Mouse (Mus musculus): ENCODE results near the gene Myo1c. TPM values are rescaled to one million over a fixed set of nuclear protein-coding genes. Genes with fewer than 3 reads are reported as not detected.

Myo1c gene
- polyA plus RNA-seq, 1 experiment from 2014 or later, result 37.4 TPM

DNA sequence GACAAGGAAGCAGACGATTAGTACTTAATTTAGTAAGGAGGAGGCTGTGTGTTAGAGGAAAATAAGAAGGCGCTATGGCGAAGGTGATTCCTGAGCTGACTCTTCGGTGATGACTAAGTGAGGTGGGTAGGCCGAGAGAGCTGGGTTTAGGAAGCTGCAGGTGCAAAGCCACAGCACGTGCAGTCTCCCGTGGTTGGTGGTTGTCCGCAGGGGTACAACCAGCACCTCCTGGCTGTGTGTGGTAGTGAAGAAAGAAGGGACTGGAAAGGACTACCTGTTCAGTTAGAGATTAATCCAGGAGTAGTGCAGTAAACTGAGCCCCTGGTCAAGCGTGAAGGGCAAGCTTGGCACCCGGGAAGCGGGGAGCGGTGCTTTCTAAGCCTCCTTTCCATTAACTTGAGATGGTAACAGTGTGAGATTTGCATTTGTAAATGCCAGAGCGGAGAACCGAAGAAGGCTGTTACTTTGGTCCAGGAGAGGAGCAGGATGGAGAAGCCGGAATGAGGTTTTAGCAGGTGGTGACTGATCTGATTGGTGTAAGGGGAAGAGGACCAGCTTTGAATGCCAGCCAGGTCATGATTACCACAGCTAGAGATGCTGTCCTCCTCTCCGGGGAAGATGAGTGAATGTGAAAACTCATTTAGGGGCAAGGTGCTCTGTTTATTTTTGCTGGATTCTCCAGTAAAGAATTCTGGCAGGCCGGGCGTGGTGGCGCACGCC is 2.1 kb downstream of the Myo1c start:
- H3K27me3 ChIP-seq (replicated peaks; ENCODE audit: control insufficient read depth, insufficient read depth, low read length), result no peaks in the 10 kb centered on the region
- DNase-seq (ENCODE audit: low spot score), result no peak
- peak overlapping the region; percentile 79 for H3K4me3 ChIP-seq (ENCODE audit: low read depth, low read length)
- no peak for ATAC-seq (replicated peaks; ENCODE audit: low FRiP score)
- H3K4me1 ChIP-seq (replicated peaks; ENCODE audit: control insufficient read depth, insufficient read depth, low read length), result peaks cover 52% of the 10 kb centered on the region
- H3K27ac ChIP-seq (ENCODE audit: low read depth, low read length), result peak overlapping the region; percentile 89
- no peaks in the 10 kb centered on the region for H3K36me3 ChIP-seq (ENCODE audit: control insufficient read depth, insufficient read depth, low read length)
- H3K9me3 ChIP-seq (ENCODE audit: control insufficient read depth, low read length), result no peaks in the 10 kb centered on the region
- peak overlapping the region; percentile 77 for H3K4me2 ChIP-seq
- 24% methylated on average over 20 of the region's 20 CpGs for WGBS
- H3K9ac ChIP-seq (ENCODE audit: low read depth, low read length), result peak overlapping the region; percentile 94

DNA sequence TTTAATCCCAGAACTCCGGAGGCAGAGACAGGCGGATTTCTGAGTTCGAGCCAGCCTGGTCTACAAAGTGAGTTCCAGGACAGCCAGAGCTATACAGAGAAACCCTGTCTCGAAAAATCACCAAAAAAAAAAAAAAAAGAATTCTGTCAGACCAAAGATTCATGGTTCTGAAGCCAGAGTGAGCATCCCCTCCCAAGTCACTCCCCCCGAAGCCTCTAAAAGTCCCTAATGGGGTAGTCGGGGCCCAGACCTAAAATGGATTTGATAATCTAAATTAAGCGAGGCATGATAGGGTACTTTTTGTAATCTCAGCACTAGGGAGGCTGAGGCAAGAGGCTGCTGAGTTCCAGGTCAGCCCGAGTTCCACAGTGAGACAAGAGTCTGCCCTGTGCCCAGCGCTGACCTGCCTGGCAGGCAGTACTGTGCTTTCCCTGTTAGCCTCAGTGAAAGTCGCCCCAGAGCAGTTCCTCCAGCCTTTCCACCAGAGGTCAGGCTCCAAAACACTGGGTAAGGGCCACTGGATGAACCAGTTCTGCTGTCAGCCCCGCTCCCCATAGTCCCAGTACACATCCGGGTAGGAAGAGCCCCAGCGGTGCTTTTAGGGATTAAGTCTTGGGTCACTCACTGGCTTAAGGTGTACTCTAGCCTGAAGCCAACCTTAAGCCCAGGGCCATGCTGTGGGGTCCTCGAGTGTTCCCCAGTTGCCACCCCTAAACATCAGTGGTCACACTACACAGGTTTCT is 2.8 kb downstream of the Myo1c start:
- Histone ChIP-seq H3K9ac (ENCODE audit: low read depth, low read length) (peak overlapping the region; percentile 44), H3K4me2 (peak overlapping the region; percentile 77), H3K4me3 (ENCODE audit: low read depth, low read length) (peak overlapping the region; percentile 79), H3K9me3 (ENCODE audit: control insufficient read depth, low read length) (no peaks in the 10 kb centered on the region), H3K36me3 (ENCODE audit: control insufficient read depth, insufficient read depth, low read length) (peaks cover 5% of the 10 kb centered on the region; the same call in 1 of the 2 replicates), H3K27ac (ENCODE audit: low read depth, low read length) (peak overlapping the region; percentile 94), H3K4me1 (replicated peaks; ENCODE audit: control insufficient read depth, insufficient read depth, low read length) (peaks cover 52% of the 10 kb centered on the region), H3K27me3 (replicated peaks; ENCODE audit: control insufficient read depth, insufficient read depth, low read length) (no peaks in the 10 kb centered on the region)
- ATAC-seq (replicated peaks; ENCODE audit: low FRiP score) (no peak), DNase-seq (ENCODE audit: low spot score) (peak; percentile 53)
- WGBS, result 23% methylated on average over 14 of the region's 14 CpGs

- H3K9me3 ChIP-seq (ENCODE audit: control insufficient read depth, low read length), result no peaks in the 10 kb centered on the region
- peak; percentile 86 for DNase-seq (ENCODE audit: low spot score)
- H3K27ac ChIP-seq (ENCODE audit: low read depth, low read length), result peak overlapping the region; percentile 94
- peak overlapping the region; percentile 76 for H3K4me3 ChIP-seq (ENCODE audit: low read depth, low read length)
- 1% methylated on average over 30 of the region's 45 CpGs for WGBS
- H3K27me3 ChIP-seq (replicated peaks; ENCODE audit: control insufficient read depth, insufficient read depth, low read length), result no peaks in the 10 kb centered on the region
- peaks cover 48% of the 10 kb centered on the region for H3K4me1 ChIP-seq (replicated peaks; ENCODE audit: control insufficient read depth, insufficient read depth, low read length)
- ATAC-seq (replicated peaks; ENCODE audit: low FRiP score), result peak; percentile 74
- H3K36me3 ChIP-seq (ENCODE audit: control insufficient read depth, insufficient read depth, low read length), result peaks cover 10% of the 10 kb centered on the region; the same call in 1 of the 2 replicates
- H3K4me2 ChIP-seq, result peak overlapping the region; percentile 77
- H3K9ac ChIP-seq (ENCODE audit: low read depth, low read length), result peak overlapping the region; percentile 44
Observed at GRCm38 (mm10) chr11:75653781-75654470, 3.6 kb downstream of the Myo1c start.

- H3K9ac ChIP-seq (ENCODE audit: low read depth, low read length), result peak overlapping the region; percentile 84
- peak overlapping the region; percentile 76 for H3K4me3 ChIP-seq (ENCODE audit: low read depth, low read length)
- DNase-seq (ENCODE audit: low spot score) (peak; percentile 58), ATAC-seq (replicated peaks; ENCODE audit: low FRiP score) (peak; percentile 70)
- peak overlapping the region; percentile 77 for H3K4me2 ChIP-seq
- peaks cover 13% of the 10 kb centered on the region; the same call in 1 of the 2 replicates for H3K36me3 ChIP-seq (ENCODE audit: control insufficient read depth, insufficient read depth, low read length)
- H3K27ac ChIP-seq (ENCODE audit: low read depth, low read length), result peak overlapping the region; percentile 94
- H3K4me1 ChIP-seq (replicated peaks; ENCODE audit: control insufficient read depth, insufficient read depth, low read length), result peaks cover 42% of the 10 kb centered on the region
- H3K27me3 ChIP-seq (replicated peaks; ENCODE audit: control insufficient read depth, insufficient read depth, low read length), result no peaks in the 10 kb centered on the region
- no peaks in the 10 kb centered on the region for H3K9me3 ChIP-seq (ENCODE audit: control insufficient read depth, low read length)
- 22% methylated on average over 25 of the region's 25 CpGs for WGBS
Observed at GRCm38 (mm10) chr11:75654471-75655390, 4.4 kb downstream of the Myo1c start.

DNA sequence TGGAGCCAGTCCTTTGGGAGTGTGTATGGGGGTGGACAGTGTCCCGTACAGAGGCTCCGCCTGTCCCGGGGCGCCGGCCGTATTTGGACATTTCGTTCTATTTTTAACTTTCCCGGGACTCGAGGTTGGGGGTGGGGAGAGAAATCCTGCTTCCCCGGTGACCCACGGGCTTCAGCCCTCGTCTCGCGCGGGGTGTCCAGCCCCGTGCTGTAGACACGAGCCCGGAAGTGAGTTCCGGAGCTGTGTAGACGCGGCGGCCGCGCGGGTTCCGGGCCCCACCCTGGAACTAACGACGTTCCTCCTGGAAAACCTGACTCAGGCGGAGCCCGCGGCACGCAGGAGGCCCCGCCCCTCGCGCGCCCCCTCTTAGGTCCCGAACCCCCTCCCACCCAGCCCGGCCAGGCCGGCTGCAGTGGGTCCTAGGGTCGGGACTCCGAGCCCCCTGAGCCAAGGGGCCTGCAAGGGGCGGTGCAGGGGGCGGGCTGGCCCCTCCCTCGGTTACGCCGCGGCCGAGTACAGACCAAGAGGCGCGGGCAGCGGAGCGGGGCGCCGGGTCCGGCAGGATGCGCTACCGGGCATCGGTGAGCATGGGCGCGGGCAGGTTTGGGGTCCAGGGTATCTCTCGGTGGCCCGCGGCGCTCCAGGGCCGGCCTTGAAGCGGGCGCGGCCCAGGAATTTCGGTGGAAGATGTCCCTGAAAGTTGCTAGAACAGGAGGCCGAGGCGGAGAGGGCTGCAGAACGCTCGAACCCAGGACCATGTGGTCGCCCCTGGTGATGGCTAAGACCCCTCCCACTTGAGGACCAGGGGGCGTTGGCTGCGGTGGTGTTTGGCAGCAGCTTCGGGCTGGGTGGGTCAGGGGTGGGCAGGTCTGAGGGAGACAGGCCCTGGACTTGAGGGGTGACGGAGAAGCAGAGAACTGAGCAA is 5.6 kb downstream of the Myo1c start:
- peak; percentile 33 for ATAC-seq (replicated peaks; ENCODE audit: low FRiP score)
- H3K4me1 ChIP-seq (replicated peaks; ENCODE audit: control insufficient read depth, insufficient read depth, low read length), result peaks cover 35% of the 10 kb centered on the region
- peak overlapping the region; percentile 76 for H3K4me3 ChIP-seq (ENCODE audit: low read depth, low read length)
- peak overlapping the region; percentile 84 for H3K9ac ChIP-seq (ENCODE audit: low read depth, low read length)
- peak overlapping the region; percentile 94 for H3K27ac ChIP-seq (ENCODE audit: low read depth, low read length)
- H3K4me2 ChIP-seq, result peak overlapping the region; percentile 77
- H3K9me3 ChIP-seq (ENCODE audit: control insufficient read depth, low read length), result no peaks in the 10 kb centered on the region
- 1% methylated on average over 78 of the region's 78 CpGs for WGBS
- H3K27me3 ChIP-seq (replicated peaks; ENCODE audit: control insufficient read depth, insufficient read depth, low read length), result no peaks in the 10 kb centered on the region
- peak; percentile 78 for DNase-seq (ENCODE audit: low spot score)
- H3K36me3 ChIP-seq (ENCODE audit: control insufficient read depth, insufficient read depth, low read length), result peaks cover 20% of the 10 kb centered on the region; the same call in 1 of the 2 replicates

DNA sequence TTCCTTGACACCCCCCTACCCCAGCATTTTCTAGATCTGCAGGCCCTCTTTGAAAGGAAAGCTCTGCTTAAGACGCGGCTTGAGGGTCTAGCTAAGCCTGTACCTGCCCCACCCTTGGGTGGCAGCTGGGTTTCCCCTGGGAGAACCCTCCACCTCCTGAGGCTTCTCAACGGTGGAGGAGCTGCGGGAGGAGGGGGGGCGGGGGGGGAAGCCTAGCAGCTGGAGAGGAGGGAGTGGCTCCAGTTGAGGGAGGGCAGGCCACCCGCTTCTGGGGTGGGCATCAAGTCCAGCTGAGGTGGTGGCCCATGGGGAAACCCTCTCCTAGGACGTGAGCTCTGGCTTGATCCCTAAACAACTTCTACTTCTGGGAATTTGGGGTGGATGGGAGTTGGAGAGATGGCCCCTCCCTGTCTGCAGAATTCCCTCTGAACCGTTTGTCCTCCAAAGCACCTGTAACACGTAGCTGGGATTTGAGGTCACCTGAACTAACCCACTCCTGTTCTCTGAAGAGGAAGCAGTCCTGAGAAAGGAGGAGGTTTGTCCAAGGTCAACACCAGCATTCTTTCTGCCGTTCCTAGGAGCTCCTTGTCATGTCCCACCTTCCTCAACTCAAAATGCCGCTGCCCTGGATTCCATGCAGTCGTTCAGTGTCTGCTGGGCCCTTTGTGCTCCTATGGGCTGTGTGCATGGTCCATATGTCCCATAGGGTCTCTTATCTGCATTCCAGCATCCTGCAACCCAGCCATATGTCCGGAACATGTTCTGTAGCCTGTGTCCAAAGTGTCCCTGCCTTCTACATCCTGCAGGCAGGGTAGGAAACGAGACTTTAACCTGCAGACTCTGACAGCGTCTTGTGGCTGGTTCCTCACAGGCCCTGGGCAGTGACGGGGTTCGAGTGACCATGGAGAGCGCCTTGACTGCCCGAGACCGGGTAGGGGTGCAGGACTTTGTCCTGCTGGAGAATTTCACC is 6.6 kb downstream of the Myo1c start:
- Histone ChIP-seq H3K4me1 (replicated peaks; ENCODE audit: control insufficient read depth, insufficient read depth, low read length) (peaks cover 38% of the 10 kb centered on the region), H3K27me3 (replicated peaks; ENCODE audit: control insufficient read depth, insufficient read depth, low read length) (no peaks in the 10 kb centered on the region), H3K27ac (ENCODE audit: low read depth, low read length) (peak overlapping the region; percentile 94; the same call in 1 of the 2 replicates), H3K36me3 (ENCODE audit: control insufficient read depth, insufficient read depth, low read length) (peaks cover 28% of the 10 kb centered on the region; the same call in 1 of the 2 replicates), H3K4me2 (peak overlapping the region; percentile 77), H3K9ac (ENCODE audit: low read depth, low read length) (peak overlapping the region; percentile 84), H3K4me3 (ENCODE audit: low read depth, low read length) (peak overlapping the region; percentile 76), H3K9me3 (ENCODE audit: control insufficient read depth, low read length) (no peaks in the 10 kb centered on the region)
- no peak for DNase-seq (ENCODE audit: low spot score)
- ATAC-seq (replicated peaks; ENCODE audit: low FRiP score), result no peak
- 70% methylated on average over 17 of the region's 20 CpGs for WGBS

- Histone ChIP-seq H3K9me3 (ENCODE audit: control insufficient read depth, low read length) (no peaks in the 10 kb centered on the region), H3K4me1 (replicated peaks; ENCODE audit: control insufficient read depth, insufficient read depth, low read length) (peaks cover 33% of the 10 kb centered on the region), H3K27ac (ENCODE audit: low read depth, low read length) (no peak overlapping the region), H3K9ac (ENCODE audit: low read depth, low read length) (no peak overlapping the region), H3K36me3 (ENCODE audit: control insufficient read depth, insufficient read depth, low read length) (peaks cover 33% of the 10 kb centered on the region; the same call in 1 of the 2 replicates), H3K27me3 (replicated peaks; ENCODE audit: control insufficient read depth, insufficient read depth, low read length) (no peaks in the 10 kb centered on the region), H3K4me2 (no peak overlapping the region), H3K4me3 (ENCODE audit: low read depth, low read length) (no peak overlapping the region)
- DNase-seq (ENCODE audit: low spot score), result no peak
- ATAC-seq (replicated peaks; ENCODE audit: low FRiP score), result no peak
Observed at GRCm38 (mm10) chr11:75657841-75658240, 7.5 kb downstream of the Myo1c start.
